Mouse (Mus musculus) olfactory bulb, adult 2 months (tissue): Measurements from ENCODE around the gene Pip5k1b. TPM values are rescaled to one million over a fixed set of nuclear protein-coding genes. Genes with fewer than 3 reads are reported as not detected.
"Not testable (repeated sequence)": the region's sequence is repeated elsewhere in the genome, so short reads cannot be mapped to it uniquely, and the experiment has no call there.

Source experiments
- H3K27ac ChIP-seq: fragments of 200-500 bp; 2 replicates; pipeline ENCODE4 v1.5.1; 2012; ENCODE audit warnings: low read depth, low read length; ENCODE audit not compliant: insufficient read depth
- H3K4me1 ChIP-seq: fragments of 200-500 bp; 2 replicates; pipeline ENCODE4 v1.6.1; 2012; ENCODE audit warnings: low read length; ENCODE audit not compliant: control insufficient read depth, insufficient read depth
- H3K4me3 ChIP-seq: fragments of 200-500 bp; 2 replicates; pipeline ENCODE4 v1.5.1; 2012; ENCODE audit warnings: mild to moderate bottlenecking, low read depth, low read length, moderate library complexity; ENCODE audit not compliant: insufficient read depth
- CTCF ChIP-seq: fragments of 200-500 bp; IDR thresholded peaks from 2 replicates; pipeline ENCODE4 v1.5.1; 2012; ENCODE audit warnings: low read depth, mild to moderate bottlenecking, low read length, moderate library complexity; ENCODE audit not compliant: insufficient read depth
- POLR2A ChIP-seq: fragments of 200-500 bp; IDR thresholded peaks from 2 replicates; pipeline ENCODE4 v1.6.1; 2012; ENCODE audit warnings: mild to moderate bottlenecking, low read depth, low read length, moderate library complexity; ENCODE audit not compliant: insufficient read depth
- WGBS: fragments of 180-500 bp; shearing (Covaris S2); methylation state at CpG from one replicate; pipeline ENCODE4 v1.1.7; 2018; 5-methylcytosine and 5-hydroxymethylcytosine counted together
- polyA plus RNA-seq: library from polyadenylated mRNA; stranded (reverse); fragments of >200 nt; gene quantifications from 2 replicates; pipeline ENCODE4 v1.2.4, GENCODE M21; 2012; ENCODE audit warnings: low replicate concordance; ENCODE audit not compliant: missing spikeins, insufficient read depth, insufficient read length

The Pip5k1b gene
- polyA plus RNA-seq, 1 experiment, result not detected

DNA sequence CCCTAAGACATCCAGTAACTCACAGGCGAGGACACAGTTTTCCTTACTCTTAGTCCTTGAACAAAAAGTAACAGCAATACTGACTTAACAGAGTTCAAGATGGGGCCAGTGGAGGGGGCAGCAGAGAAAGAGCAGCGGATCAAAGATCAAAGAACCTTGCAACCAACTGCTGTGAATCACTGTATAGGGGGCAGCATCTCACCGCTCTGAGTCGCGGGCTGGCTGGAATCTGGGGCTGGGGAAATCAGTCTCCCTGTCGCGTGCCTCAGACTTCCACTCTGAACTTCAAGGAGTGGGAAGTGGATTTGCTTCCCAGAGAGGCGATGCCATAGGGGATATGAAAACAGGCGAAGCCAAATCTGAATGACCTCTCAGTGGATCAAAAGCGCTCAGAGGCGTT is 1.8 kb upstream of the Pip5k1b start:
- TF ChIP-seq POLR2A, result no peak
- no peak overlapping the region for H3K27ac ChIP-seq
- no peak overlapping the region for H3K4me3 ChIP-seq
- H3K4me1 ChIP-seq, result peaks cover 7% of the 10 kb centered on the region; the same call in 1 of the 2 replicates
- WGBS, result 8% methylated on average over 11 of the region's 11 CpGs

DNA sequence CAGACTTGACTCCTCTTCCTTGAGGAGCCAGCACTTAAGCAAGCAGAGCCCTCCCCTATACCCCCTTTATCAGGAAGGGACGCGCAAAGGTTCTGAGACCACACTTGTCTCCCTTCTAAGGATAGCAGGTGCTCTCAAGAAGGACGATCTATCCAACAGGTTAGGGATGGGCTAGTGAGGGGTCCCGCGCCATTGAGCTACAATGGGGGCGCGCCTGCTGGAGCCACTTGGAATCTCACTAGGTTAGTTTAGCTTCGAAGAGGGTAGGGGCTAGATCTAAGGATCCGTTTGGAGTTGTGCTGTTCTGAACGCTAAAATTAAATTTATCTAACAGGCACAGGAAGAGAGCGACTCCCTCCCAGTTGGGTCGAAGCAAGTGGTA is 904 bp upstream of the Pip5k1b start:
- Histone ChIP-seq H3K4me3 (peak overlapping the region; percentile 84), H3K27ac (no peak overlapping the region), H3K4me1 (peaks cover 7% of the 10 kb centered on the region; the same call in 1 of the 2 replicates)
- TF ChIP-seq POLR2A, result no peak
- TF ChIP-seq CTCF, result no peak
- WGBS, result under 1% methylated on average over 12 of the region's 12 CpGs

DNA sequence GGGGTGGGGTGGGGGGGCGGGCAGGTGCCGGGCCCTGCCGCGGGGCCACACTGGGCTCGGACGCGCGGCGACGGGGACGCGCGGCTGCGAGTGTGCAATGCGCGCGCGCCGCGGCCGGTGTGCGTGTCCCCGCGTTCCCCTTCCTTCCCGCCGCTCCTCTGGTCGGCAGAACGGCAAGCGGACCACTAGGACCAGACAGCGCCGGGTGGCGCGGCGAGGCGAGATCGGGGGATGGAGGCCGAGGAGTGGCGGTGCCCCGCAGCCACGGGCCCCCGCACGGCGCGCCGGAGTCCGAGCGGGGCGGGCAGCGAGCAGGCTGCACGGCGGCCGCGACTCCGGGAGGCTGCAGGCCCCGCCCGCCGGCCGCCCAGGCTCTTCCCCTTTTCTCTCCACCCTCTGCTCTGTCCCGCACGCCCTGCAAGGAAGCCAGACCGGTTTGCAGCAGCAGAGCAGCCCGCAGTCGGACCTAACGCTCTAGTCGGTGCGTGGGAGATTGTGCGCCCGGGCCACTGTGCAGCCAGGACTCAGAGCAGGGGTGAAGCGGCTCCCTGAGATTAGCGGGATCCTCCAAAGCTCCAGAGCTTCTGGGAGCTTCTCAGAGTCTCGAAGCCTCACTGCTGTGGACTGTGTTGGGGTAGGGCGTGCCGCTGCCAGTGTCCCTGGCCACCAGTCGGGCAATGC is 372 bp upstream of the Pip5k1b start:
- WGBS, result 1% methylated on average over 74 of the region's 74 CpGs
- H3K4me3 ChIP-seq, result peak overlapping the region; percentile 84
- TF ChIP-seq CTCF (no peak), POLR2A (no peak)
- H3K27ac ChIP-seq, result no peak overlapping the region
- H3K4me1 ChIP-seq, result peaks cover 7% of the 10 kb centered on the region; the same call in 1 of the 2 replicates

DNA sequence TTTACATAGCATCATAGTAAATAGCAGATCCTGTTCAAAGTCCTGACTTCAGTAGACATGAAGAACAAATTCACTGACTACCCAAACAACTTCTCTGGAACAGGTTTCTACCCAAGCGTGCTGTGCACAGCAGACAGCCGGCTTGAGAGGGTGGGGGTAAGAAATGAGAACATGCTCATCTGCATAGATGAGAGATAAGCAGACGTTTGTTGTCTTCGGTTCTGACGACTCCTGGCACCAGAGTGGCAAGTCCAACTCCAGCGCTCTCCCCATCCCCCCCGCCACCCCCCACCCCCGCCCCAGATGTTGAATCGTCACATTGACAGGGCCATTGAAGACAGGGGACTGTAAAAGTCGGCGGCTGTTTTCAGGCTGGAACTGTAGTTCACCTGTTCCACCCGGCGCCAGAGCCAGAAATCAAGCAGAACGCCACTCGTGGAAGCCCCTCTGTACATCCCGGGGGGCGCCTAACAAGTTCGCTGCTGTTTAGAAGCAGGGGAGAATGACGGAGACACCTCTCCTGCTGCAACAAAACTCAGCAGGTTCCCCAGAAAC is 684 bp downstream of the Pip5k1b start:
- Histone ChIP-seq H3K4me1 (peaks cover 7% of the 10 kb centered on the region; the same call in 1 of the 2 replicates), H3K27ac (no peak overlapping the region), H3K4me3 (peak overlapping the region; percentile 84)
- no peak for TF ChIP-seq CTCF
- TF ChIP-seq POLR2A, result no peak
- WGBS, result under 1% methylated on average over 19 of the region's 19 CpGs

DNA sequence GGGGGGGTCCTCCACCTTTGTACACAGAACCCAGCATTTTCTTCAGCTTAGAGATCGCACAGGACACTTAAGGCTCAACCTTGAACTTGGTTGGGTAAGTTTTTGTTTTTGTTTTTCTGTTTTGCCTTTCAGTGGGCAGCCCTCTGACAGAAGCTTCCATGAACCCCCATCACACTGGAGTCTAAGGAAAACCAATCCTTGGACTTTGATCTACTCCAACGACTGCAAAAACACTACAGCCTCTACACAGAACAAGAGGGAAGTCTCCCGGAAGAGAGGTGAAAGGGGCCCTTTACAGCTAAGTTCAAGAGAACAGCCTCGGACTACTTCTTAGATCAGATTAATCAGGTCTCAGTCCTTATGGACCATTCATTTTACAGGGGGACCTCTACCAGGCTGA is 1.2 kb downstream of the Pip5k1b start:
- no peak overlapping the region for H3K4me3 ChIP-seq
- H3K4me1 ChIP-seq, result peaks cover 7% of the 10 kb centered on the region; the same call in 1 of the 2 replicates
- H3K27ac ChIP-seq, result no peak overlapping the region
- 31% methylated on average over 4 of the region's 4 CpGs for WGBS
- TF ChIP-seq CTCF (no peak), POLR2A (no peak)

DNA sequence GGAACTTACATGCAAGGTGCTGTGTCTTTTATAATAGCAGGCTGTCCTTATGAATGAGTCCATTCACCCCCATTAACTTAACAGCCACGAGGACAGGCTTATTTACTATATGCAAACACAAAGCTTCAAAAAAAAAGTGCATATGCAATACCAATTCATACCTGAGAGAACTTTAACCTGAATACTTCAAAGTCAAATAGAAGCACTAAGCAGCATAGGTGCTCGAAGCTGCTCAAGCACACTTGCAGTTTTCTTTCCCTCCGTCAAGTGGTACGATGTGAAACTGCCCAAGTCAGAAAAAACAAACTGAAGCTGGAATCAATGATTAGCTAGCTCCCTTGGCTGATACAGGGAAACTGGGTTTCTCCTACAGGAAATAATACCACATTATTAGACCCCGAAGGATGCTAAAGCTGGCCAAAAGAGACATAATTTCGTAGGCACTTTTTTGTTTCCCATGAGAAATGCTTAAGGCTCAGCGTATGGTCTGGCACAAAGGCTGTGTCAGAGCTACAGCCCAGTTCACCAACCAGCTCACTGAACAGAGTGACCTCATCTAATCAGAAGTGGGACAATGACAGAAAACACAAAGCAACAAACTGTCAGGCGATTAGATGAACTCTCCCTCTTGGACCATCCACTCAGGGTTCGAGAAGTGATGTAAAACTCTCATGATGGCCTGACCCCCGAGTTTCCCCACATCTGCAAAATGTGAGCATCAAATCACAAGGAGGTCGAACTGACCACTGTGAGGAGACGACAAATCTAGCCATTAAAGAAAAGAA is 2.2 kb downstream of the Pip5k1b start:
- peaks cover 7% of the 10 kb centered on the region; the same call in 1 of the 2 replicates for H3K4me1 ChIP-seq
- no peak for TF ChIP-seq POLR2A
- no peak for TF ChIP-seq CTCF
- 59% methylated on average over 12 of the region's 12 CpGs for WGBS
- no peak overlapping the region for H3K4me3 ChIP-seq
- no peak overlapping the region for H3K27ac ChIP-seq

DNA sequence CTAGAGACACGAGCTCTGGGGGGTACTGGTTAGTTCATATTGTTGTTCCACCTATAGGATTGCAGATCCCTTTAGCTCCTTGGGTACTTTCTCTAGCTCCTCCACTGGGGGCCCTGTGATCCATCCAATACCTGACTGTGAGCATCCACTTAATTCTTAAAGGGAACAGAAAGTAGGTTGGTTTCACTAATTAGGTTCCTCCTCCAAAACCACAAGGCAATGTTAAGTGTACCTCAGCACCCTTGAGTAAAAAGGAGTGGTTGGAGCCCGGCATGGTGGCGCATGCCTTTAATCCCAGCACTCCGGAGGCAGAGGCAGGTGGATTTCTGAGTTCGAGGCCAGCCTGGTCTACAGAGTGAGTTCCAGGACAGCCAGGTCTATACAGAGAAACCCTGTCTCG is 3.0 kb downstream of the Pip5k1b start:
- WGBS, result 92% methylated on average over 6 of the region's 6 CpGs
- not testable (repeated sequence) for H3K4me1 ChIP-seq, H3K4me3 ChIP-seq, H3K27ac ChIP-seq

DNA sequence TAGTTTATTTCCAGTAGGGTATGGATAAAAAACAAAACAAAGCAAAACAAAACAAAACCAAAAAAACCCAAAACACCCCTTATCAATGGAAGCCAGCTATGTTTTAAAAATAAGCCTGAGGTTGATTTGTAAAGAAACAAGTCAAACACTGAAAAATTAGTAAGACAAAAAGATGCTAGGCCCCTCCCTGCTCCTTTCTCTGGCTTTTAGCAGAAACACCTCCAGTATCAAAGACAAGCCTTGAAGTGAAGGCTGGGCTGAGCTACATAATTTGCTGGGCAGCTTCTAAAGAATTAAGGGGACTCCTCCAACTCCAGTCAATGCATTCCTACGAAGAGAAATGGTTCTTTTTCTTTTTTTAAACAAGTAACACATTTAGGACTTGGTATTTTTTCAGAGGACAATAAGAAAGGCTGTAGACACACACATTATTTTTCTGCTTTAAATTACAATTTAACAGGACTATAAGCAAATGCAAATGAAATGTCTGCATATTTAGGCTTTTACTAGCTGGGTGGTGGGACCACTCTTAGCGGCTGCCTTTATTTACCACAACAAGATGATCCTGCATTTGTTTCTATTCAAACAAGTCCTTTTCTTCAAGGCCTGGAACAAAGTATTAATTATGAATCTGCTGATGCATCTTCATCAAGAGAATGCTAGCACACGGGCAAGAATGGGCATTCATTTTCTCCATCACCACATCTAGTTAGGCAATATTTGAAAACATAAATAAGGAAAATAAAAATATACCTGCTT is 4.3 kb downstream of the Pip5k1b start:
- Histone ChIP-seq H3K4me1 (peaks cover 1% of the 10 kb centered on the region; the same call in 1 of the 2 replicates), H3K27ac (no peak overlapping the region), H3K4me3 (no peak overlapping the region)
- no peak for TF ChIP-seq POLR2A
- no peak for TF ChIP-seq CTCF
- 74% methylated on average over 3 of the region's 3 CpGs for WGBS

DNA sequence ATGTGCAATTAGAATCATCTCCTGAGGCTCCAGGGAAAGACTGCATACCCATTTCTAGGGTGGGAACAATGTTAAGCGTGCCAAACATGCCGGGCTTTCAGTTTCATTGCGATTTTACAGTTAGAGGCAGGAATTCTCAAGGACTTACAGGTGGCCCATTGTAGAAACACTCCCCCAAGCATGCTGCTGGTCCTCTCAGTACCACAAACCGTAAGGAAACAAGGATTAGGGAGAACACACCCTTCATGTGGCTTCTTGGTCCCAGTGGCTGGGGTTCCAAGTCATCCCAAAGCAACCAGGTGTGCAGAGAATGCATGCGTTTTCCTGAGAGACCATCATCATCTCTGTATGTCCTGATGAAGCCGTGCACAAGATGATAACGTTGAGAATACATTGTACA is 4.9 kb downstream of the Pip5k1b start:
- Histone ChIP-seq H3K4me1 (no peaks in the 10 kb centered on the region), H3K4me3 (no peak overlapping the region), H3K27ac (no peak overlapping the region)
- TF ChIP-seq CTCF (no peak), POLR2A (no peak)
- 84% methylated on average over 7 of the region's 7 CpGs for WGBS
